Mouse (Mus musculus) adrenal gland, adult 18-20 months (tissue): Measurements from ENCODE around the gene Elovl4. TPM values are rescaled to one million over a fixed set of nuclear protein-coding genes. Genes with fewer than 3 reads are reported as not detected.

ENCODE experiments used
- DNase-seq, 2 experiments: peaks; one replicate each; pipeline ENCODE4 v3.0.0; 2021 to 2022; ENCODE audit warnings: low spot score in 2 of 2
- long read RNA-seq, 2 experiments: library from polyadenylated mRNA; stranded (forward); transcript quantifications; one replicate each; pipeline ENCODE4 v2.0.0; 2021
- total RNA-seq, 2 experiments: library from RNA; stranded (reverse); gene quantifications; 1 replicate in 1 of 2; 2 replicates in 1 of 2; pipeline ENCODE4 v1.2.3; 2021

Gene Elovl4
- total RNA-seq: 1 to 10 TPM; 1.4 to 1.7 TPM
- long read RNA-seq, experiment 1, partial matches to known transcripts: 0 of 2 reads
- long read RNA-seq, experiment 1, other reads (novel, unspliced or antisense): 0 of 2 reads
- long read RNA-seq, experiment 2, transcript Elovl4-201 (6 exons, 3,001 nt): major isoform, 5 of 5 reads
- long read RNA-seq, experiment 2, partial matches to known transcripts: 0 of 5 reads
- long read RNA-seq, experiment 2, other reads (novel, unspliced or antisense): 0 of 5 reads

- peak; percentile 47 to 51 for DNase-seq
Observed at GRCm38 (mm10) chr9:83805977-83806815, at the start of gene Elovl4. Gene Elovl4 (minus strand): TSS chr9:83806277.

GRCm38 (mm10) chr9:83852464-83852863, 46.4 kb upstream of the Elovl4 start:
- no peak for DNase-seq

GRCm38 (mm10) chr9:83834748-83835313, 28.8 kb upstream of the Elovl4 start:
- DNase-seq: no peak

- DNase-seq: peak; percentile 82 to 84
Observed at GRCm38 (mm10) chr9:83833811-83834747, 28.0 kb upstream of the Elovl4 start, which contains the start of gene Ttk. Gene Ttk (plus strand): TSS chr9:83834689.

- DNase-seq: no peak
Observed at GRCm38 (mm10) chr9:83831152-83831551, 25.1 kb upstream of the Elovl4 start.

- no peak for DNase-seq
Observed at GRCm38 (mm10) chr9:83829896-83830295, 23.8 kb upstream of the Elovl4 start.

DNA sequence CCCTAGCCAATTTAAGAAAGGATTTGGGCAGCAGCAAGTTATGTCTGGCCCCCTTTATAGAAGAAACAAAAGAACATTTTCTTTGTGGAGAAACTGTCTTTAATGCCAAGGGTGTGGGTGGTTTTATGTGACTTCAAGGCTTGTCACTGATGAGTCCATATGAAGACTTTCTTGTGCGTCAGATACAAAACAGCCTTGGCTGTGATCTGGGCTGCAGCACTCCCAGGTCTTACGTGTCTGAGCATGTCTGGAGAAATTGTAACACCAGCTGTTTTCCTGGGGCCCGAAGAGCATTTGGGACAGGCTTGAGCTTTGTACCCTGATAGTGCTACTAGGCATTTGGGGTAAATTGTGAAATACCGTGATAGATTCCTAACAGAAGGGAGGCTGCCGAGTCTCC, 16.8 kb upstream of the Elovl4 start:
- no peak for DNase-seq

- DNase-seq: peak in 1 of 2 experiments; percentile 11
Observed at GRCm38 (mm10) chr9:83820976-83821375, 14.9 kb upstream of the Elovl4 start.

DNA sequence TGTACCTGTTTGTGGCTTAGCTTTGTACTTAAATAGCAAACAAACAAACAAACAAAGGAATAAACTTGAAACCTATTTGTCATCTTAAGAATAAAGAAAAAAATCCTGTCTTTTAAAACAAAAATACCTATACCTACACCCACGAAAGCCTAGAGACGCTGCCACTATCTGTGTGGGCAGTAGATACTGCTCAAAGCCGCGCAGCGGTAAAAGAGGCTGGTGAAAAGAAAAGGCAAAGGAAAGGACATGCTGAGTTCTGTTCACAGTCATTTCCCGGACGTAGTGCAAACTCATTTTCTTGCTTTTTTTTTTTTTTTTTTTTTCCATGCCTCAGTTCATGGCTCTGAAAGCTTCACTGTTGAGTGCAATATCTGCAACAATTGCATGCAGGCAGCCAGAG, 13.1 kb upstream of the Elovl4 start:
- no peak for DNase-seq

DNA sequence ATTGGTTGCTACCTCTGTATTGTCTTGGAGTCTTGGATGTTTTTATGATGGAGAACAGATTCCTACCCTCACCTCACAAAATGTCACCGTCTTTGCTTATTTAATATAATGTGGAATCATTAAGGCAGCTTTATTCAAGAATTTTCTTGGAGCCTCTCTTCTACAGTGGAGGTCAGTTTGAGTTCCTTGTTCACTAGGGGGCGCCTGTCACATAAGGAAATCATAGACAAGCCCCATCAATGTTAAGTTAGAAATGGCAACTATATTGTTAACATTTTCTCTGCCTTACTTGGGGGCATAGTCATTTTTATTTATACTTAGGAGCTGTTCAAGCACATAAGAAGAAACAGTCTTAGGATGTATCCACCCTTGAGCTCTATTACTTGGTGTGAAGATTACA, 1.5 kb upstream of the Elovl4 start:
- peak; percentile 26 to 32 for DNase-seq

DNA sequence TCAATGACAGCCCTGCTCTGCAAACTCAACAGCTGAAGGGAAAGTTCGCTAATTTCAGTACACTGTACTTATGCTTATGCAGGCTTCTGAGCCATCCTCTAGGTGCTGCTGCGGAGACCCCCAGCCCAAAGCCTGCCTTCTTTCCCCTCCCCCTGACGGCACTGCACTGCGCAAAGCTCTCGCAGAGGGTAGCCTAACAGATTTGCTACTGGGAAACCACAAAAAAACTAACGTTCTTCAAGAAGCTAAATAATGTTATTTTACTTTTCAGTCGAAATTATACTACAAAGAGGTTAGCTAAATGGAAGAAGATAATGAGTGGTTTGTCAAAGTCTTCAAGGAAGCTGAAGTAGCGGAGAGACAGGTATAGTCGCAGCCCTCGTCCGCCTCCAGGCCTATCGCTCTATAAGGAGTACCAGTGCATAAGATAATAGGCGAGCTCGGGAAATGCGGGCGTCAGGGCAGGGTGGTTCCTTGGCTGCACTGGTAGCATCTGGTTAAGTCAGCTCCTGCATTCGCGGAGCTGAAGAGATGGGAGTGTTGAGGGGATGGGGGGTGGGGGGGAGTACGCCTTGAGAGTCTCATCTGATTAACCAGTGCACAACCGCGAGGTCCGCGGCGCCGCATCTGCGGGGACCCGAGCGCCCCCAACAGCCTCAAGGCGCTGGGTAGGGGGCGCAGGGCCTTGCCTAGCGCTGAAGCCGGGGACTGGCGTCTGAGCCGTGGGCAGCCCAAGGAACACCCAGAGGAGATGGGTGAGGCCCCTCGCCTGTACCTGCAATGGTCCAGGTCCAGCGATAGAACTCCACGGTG, 707 bp downstream of the Elovl4 start:
- no peak for DNase-seq

DNA sequence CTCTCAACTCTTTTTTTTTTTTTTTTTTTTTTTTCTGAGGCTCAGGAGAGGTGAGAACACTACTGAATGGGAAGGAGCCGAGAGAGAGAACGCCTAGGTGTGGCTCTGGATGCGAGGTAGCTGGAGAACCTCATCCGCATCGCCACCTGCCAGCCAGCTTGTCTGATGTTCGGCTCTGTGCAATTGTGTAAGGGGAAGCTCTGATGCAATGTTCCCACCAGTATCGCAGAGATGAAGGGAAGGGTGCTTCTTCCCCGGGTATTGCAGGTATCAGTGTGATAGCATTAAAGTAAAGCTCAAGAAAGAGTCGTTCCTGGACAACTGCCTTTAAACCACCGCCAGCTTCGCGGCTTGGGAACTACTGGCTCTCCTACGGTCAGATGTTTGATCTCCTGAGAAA, 1.7 kb downstream of the Elovl4 start:
- DNase-seq: no peak

- DNase-seq: no peak
Observed at GRCm38 (mm10) chr9:83797898-83798297, 8.2 kb downstream of the Elovl4 start.

DNA sequence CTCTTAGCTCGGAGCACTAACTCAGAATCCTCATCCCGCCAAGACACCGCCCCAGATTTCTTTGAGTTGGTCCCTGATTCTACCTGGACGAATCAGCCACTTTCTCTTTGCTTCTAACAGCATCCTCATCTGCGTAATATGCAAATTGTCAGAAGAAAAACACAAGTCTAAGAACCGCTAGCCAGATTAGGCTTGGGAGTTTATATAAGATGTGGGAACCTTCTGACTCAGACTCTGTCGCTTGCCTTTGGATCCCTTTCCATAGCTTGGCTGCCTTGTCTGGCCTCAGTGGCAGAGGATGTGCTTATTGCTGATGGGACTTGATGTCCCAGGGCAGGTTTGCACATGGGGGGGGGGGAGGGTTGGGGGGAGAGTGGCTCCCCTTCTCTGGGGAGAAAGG, 9.2 kb downstream of the Elovl4 start:
- no peak for DNase-seq

DNA sequence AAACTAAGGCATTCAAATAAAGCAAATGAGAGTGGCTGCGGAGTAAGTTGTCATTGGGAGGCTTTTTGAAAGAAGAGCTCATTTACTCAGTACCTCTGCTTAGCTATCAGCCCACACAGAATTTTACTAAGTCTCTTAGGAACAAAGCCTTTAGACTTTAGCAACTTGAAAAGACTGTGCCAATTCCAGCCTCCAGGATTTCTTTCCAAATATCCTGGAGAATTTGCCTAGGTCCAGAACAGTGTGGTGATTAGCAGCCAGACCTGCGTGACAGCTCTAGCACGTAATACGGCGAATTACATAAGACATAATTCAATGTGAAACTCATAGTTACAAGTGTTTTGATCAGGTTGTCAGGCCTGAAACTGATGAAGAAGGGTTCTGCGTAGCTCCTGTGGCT, 16.8 kb downstream of the Elovl4 start:
- DNase-seq: no peak

DNA sequence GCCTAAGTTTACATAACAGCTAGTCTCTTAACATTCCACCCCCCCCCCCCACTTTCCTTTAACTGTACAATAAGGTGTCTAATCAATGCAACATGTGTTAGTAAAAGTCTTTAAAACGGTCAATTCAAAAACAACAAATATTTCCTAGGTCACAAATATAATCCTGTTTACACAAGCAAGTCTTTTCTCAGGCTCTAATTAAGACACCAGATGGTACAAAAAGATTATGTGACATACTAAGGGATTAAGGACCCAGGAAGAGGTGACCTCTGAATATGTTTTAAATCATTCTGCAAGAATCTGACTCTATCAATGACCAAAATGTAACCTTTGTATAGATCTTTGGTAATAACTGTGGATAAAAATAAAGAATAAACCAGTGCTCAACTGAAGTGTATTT, 20.6 kb downstream of the Elovl4 start:
- DNase-seq: no peak

- no peak for DNase-seq
Observed at GRCm38 (mm10) chr9:83778317-83778960, 27.6 kb downstream of the Elovl4 start.

DNA sequence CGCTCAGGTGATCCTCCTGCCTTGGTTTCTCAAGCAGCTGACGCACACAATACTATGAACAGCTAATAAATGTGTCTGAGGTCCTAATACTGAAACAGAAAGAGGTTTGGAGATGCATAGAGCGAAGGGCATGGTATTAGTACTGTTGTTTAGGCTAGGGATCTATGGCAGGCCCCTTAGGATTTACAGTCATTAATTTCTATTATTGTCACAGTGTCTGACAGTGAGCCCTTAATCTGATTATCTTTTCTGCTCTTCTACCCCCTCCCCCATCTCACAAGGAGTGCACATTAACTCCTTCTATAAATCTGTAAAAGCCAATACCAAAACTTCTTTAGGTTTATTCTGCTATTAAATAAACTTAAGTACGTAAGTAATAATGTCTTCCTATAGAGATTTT, 44.8 kb downstream of the Elovl4 start:
- DNase-seq: no peak

- DNase-seq: no peak
Observed at GRCm38 (mm10) chr9:83731877-83732276, 74.2 kb downstream of the Elovl4 start.

DNA sequence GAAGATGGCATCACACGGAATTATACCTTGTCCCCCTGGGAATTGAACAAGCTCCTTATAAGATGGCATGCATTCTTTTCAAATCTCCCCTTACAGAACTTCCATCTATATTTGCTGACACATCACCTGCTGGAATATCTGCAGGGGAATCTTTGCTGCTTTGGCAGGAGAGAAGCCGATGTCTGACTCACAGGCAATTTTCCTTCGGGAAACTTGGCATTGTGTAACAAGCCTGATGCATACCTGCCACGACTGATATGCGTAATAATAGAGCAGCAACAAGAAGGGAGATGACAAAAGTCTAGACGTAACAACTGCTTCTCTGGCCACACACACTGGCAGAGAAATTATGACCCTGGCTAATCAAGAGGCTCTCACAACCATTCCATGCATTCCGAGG, 75.2 kb downstream of the Elovl4 start:
- DNase-seq: no peak
